Mouse (Mus musculus): ENCODE measurements around the gene Wnk1. TPM values are rescaled to one million over a fixed set of nuclear protein-coding genes. Genes with fewer than 3 reads are reported as not detected.

Wnk1 gene
- polyA plus RNA-seq, 2 experiments, result 26.9 to 50.8 TPM

GRCm38 (mm10) chr6:120013125-120013524, 25.3 kb downstream of the Wnk1 start:
- peak overlapping the region; percentile 14; the same call in 1 of the 2 replicates for H3K4me2 ChIP-seq (ENCODE audit: low read depth)
- ATAC-seq (ENCODE audit: insufficient read depth) (no peak), DNase-seq (ENCODE audit: low read depth in 3 of 3, low spot score in 3 of 3) (no peak)
- TF ChIP-seq EP300 (IDR thresholded peaks at IDR 0.05; ENCODE audit: low read depth) (no peak), CTCF (IDR thresholded peaks at IDR 0.05; ENCODE audit: low read depth) (no peak)
- no peaks in the 10 kb centered on the region for H3K9me3 ChIP-seq (ENCODE audit: control insufficient read depth, low read length)
- H3K27ac ChIP-seq, result peak overlapping the region; percentile 66
- H3K36me3 ChIP-seq (replicated peaks; ENCODE audit: control insufficient read depth, insufficient read depth, low read depth), result 0 out of 2 replicates have a peak, but pooled peaks cover 3% of the 10 kb centered on the region
- 30% methylated on average over 1 of the region's 1 CpGs for WGBS (ENCODE audit: insufficient replicate concordance)
- no peak overlapping the region for H3K9ac ChIP-seq (replicated peaks)
- H3K4me3 ChIP-seq (ENCODE audit: insufficient read depth in 1 of 2, low read depth in 2 of 2, low read length in 2 of 2), result no peak overlapping the region
- no peaks in the 10 kb centered on the region for H3K27me3 ChIP-seq (ENCODE audit: control insufficient read depth, insufficient read depth, low read length)
- H3K4me1 ChIP-seq (replicated peaks; ENCODE audit: control insufficient read depth in 2 of 2, insufficient read depth in 2 of 2, low read length in 1 of 2), result peaks cover 27 to 37% of the 10 kb centered on the region in 2 experiments

GRCm38 (mm10) chr6:120011440-120011839, 27.0 kb downstream of the Wnk1 start:
- peak overlapping the region; percentile 44 for H3K4me2 ChIP-seq (ENCODE audit: low read depth)
- ATAC-seq (ENCODE audit: insufficient read depth), result peak; percentile 64; the same call in 1 of the 2 replicates

GRCm38 (mm10) chr6:120011001-120011400, 27.5 kb downstream of the Wnk1 start:
- Histone ChIP-seq H3K27ac (no peak overlapping the region), H3K4me1 (replicated peaks; ENCODE audit: control insufficient read depth in 2 of 2, insufficient read depth in 2 of 2, low read length in 1 of 2) (peaks cover 31 to 41% of the 10 kb centered on the region in 2 experiments), H3K4me2 (ENCODE audit: low read depth) (peak overlapping the region; percentile 49), H3K27me3 (ENCODE audit: control insufficient read depth, insufficient read depth, low read length) (no peaks in the 10 kb centered on the region), H3K36me3 (replicated peaks; ENCODE audit: control insufficient read depth, insufficient read depth, low read depth) (no peaks in the 10 kb centered on the region), H3K4me3 (ENCODE audit: insufficient read depth in 1 of 2, low read depth in 2 of 2, low read length in 2 of 2) (no peak overlapping the region), H3K9me3 (ENCODE audit: control insufficient read depth, low read length) (no peaks in the 10 kb centered on the region), H3K9ac (replicated peaks) (no peak overlapping the region)
- TF ChIP-seq EP300 (IDR thresholded peaks at IDR 0.05; ENCODE audit: low read depth) (peak; percentile 89), CTCF (IDR thresholded peaks at IDR 0.05; ENCODE audit: low read depth) (no peak)
- ATAC-seq (ENCODE audit: insufficient read depth) (peak; percentile 87), DNase-seq (ENCODE audit: low read depth in 3 of 3, low spot score in 3 of 3) (peak; percentile 75 to 84 (median 82))
- 8% methylated on average over 1 of the region's 1 CpGs for WGBS (ENCODE audit: insufficient replicate concordance)

More at GRCm38 (mm10) chr6:120011440-120011839, 27.0 kb downstream of the Wnk1 start:
- Histone ChIP-seq H3K27ac (peak overlapping the region; percentile 87), H3K9me3 (ENCODE audit: control insufficient read depth, low read length) (no peaks in the 10 kb centered on the region), H3K36me3 (replicated peaks; ENCODE audit: control insufficient read depth, insufficient read depth, low read depth) (no peaks in the 10 kb centered on the region), H3K27me3 (ENCODE audit: control insufficient read depth, insufficient read depth, low read length) (no peaks in the 10 kb centered on the region), H3K9ac (replicated peaks) (no peak overlapping the region), H3K4me1 (replicated peaks; ENCODE audit: control insufficient read depth in 2 of 2, insufficient read depth in 2 of 2, low read length in 1 of 2) (peaks cover 29 to 38% of the 10 kb centered on the region in 2 experiments), H3K4me3 (ENCODE audit: insufficient read depth in 1 of 2, low read depth in 2 of 2, low read length in 2 of 2) (no peak overlapping the region)
- no peak for TF ChIP-seq CTCF (IDR thresholded peaks at IDR 0.05; ENCODE audit: low read depth)
- TF ChIP-seq EP300 (IDR thresholded peaks at IDR 0.05; ENCODE audit: low read depth), result no peak
- 53% methylated on average over 1 of the region's 1 CpGs for WGBS (ENCODE audit: insufficient replicate concordance)
- DNase-seq (ENCODE audit: low read depth in 3 of 3, low spot score in 3 of 3), result peak in 2 of 3 experiments; percentile 19 to 42

GRCm38 (mm10) chr6:120010535-120010934, 27.9 kb downstream of the Wnk1 start:
- Histone ChIP-seq H3K4me3 (ENCODE audit: insufficient read depth in 1 of 2, low read depth in 2 of 2, low read length in 2 of 2) (no peak overlapping the region), H3K36me3 (replicated peaks; ENCODE audit: control insufficient read depth, insufficient read depth, low read depth) (no peaks in the 10 kb centered on the region), H3K9ac (replicated peaks) (0 out of 2 replicates have a peak overlapping the region, but pooled peaks have one; percentile 36), H3K27ac (peak overlapping the region; percentile 61), H3K4me1 (replicated peaks; ENCODE audit: control insufficient read depth in 2 of 2, insufficient read depth in 2 of 2, low read length in 1 of 2) (peaks cover 31 to 41% of the 10 kb centered on the region in 2 experiments), H3K9me3 (ENCODE audit: control insufficient read depth, low read length) (no peaks in the 10 kb centered on the region), H3K4me2 (ENCODE audit: low read depth) (peak overlapping the region; percentile 34), H3K27me3 (ENCODE audit: control insufficient read depth, insufficient read depth, low read length) (no peaks in the 10 kb centered on the region)
- peak in 1 of 3 experiments; percentile 20 for DNase-seq (ENCODE audit: low read depth in 3 of 3, low spot score in 3 of 3)
- TF ChIP-seq EP300 (IDR thresholded peaks at IDR 0.05; ENCODE audit: low read depth), result no peak
- no peak for TF ChIP-seq CTCF (IDR thresholded peaks at IDR 0.05; ENCODE audit: low read depth)
- peak; percentile 54; the same call in 1 of the 2 replicates for ATAC-seq (ENCODE audit: insufficient read depth)

- Histone ChIP-seq H3K4me2 (ENCODE audit: low read depth) (no peak overlapping the region), H3K9ac (replicated peaks) (no peak overlapping the region), H3K27me3 (ENCODE audit: control insufficient read depth, insufficient read depth, low read length) (no peaks in the 10 kb centered on the region), H3K4me3 (ENCODE audit: insufficient read depth in 1 of 2, low read depth in 2 of 2, low read length in 2 of 2) (no peak overlapping the region), H3K36me3 (replicated peaks; ENCODE audit: control insufficient read depth, insufficient read depth, low read depth) (peaks cover 19% of the 10 kb centered on the region), H3K4me1 (replicated peaks; ENCODE audit: control insufficient read depth in 2 of 2, insufficient read depth in 2 of 2, low read length in 1 of 2) (peaks cover 2 to 4% of the 10 kb centered on the region in 2 experiments; a peak in 3 of 4 replicates), H3K27ac (no peak overlapping the region), H3K9me3 (ENCODE audit: control insufficient read depth, low read length) (no peaks in the 10 kb centered on the region)
- TF ChIP-seq EP300 (IDR thresholded peaks at IDR 0.05; ENCODE audit: low read depth) (no peak), CTCF (IDR thresholded peaks at IDR 0.05; ENCODE audit: low read depth) (peak; percentile 63)
- ATAC-seq (ENCODE audit: insufficient read depth) (peak; percentile 33; the same call in 1 of the 2 replicates), DNase-seq (ENCODE audit: low read depth in 3 of 3, low spot score in 3 of 3) (peak in 2 of 3 experiments; percentile 53 to 57)
Observed at GRCm38 (mm10) chr6:120001718-120002117, 36.8 kb downstream of the Wnk1 start.

Measured in liver, embryonic 14.5 days (tissue).